ENCODE assay signal across 14 mouse cellular contexts in genomic region chr12:25297960-25298359, GRCm38 (mm10).
"Had no signal": no experiment of that assay in that cellular context is flagged by ENCODE, and none has a peak within 500 bp of the region (broad histone marks: within the 10 kb centered on the region; RNA-seq: fewer than 3 reads in every experiment).

No protein-coding gene starts in this region.

- H3K9me3 ChIP-seq: limb, embryonic 15.5 days; liver, embryonic 12.5 days; midbrain, embryonic 12.5 days; neural tube, embryonic 13.5 days; stomach, embryonic 15.5 days had no signal

- H3K4me1 ChIP-seq: limb, embryonic 15.5 days had no signal

- H3K27ac ChIP-seq: kidney, postnatal 0 days; limb, embryonic 15.5 days; liver, embryonic 12.5 days; midbrain, embryonic 12.5 days; neural tube, embryonic 13.5 days; stomach, embryonic 15.5 days had no signal

- H3K36me3 ChIP-seq: limb, embryonic 15.5 days; liver, embryonic 12.5 days; midbrain, embryonic 12.5 days; neural tube, embryonic 13.5 days; stomach, embryonic 15.5 days had no signal

- H3K9ac ChIP-seq: limb, embryonic 15.5 days; liver, embryonic 12.5 days; midbrain, embryonic 12.5 days; neural tube, embryonic 13.5 days; stomach, embryonic 15.5 days had no signal

- H3K27me3 ChIP-seq: limb, embryonic 15.5 days; liver, embryonic 12.5 days; midbrain, embryonic 12.5 days; neural tube, embryonic 13.5 days; stomach, embryonic 15.5 days had no signal

- H3K4me2 ChIP-seq: limb, embryonic 15.5 days; liver, embryonic 12.5 days; midbrain, embryonic 12.5 days; neural tube, embryonic 13.5 days; stomach, embryonic 15.5 days had no signal

- H3K4me3 ChIP-seq: limb, embryonic 15.5 days; liver, embryonic 12.5 days; midbrain, embryonic 12.5 days; neural tube, embryonic 13.5 days; stomach, embryonic 15.5 days had no signal

- ATAC-seq: liver, embryonic 12.5 days; midbrain, embryonic 16.5 days had no signal

- DNase-seq: kidney, postnatal 36 days; layer of hippocampus, adult 9-11 months; layer of hippocampus, postnatal 36 days; lung, postnatal 10 days; lung, postnatal 4 days; right cerebral cortex, postnatal 14 days; thymus, postnatal 4 days had no signal
